Mouse (Mus musculus) neural tube, embryonic 12.5 days (tissue): Measurements from ENCODE around the gene Masp2. TPM values are rescaled to one million over a fixed set of nuclear protein-coding genes. Genes with fewer than 3 reads are reported as not detected.

Experiments used
- ATAC-seq: fragments of 200-750 bp; cut with Nextera tagmentation; 2 replicates; pipeline ENCODE4 v1.8.0; 2017; ENCODE audit warnings: low read depth, mild to moderate bottlenecking, moderate TSS enrichment, moderate library complexity; ENCODE audit not compliant: low FRiP score
- H3K27ac ChIP-seq: fragments of 300-500 bp; sonication (generic); 2 replicates; pipeline ENCODE4 v1.5.1; 2016
- H3K27me3 ChIP-seq: fragments of 300-500 bp; sonication (generic); replicated peaks from 2 replicates; pipeline ENCODE4 v1.6.1; 2016; ENCODE audit warnings: mild to moderate bottlenecking
- H3K36me3 ChIP-seq: fragments of 300-500 bp; sonication (generic); 2 replicates; pipeline ENCODE4 v1.6.1; 2016; ENCODE audit warnings: mild to moderate bottlenecking
- H3K4me1 ChIP-seq: fragments of 300-500 bp; sonication (generic); 2 replicates; pipeline ENCODE4 v1.6.1; 2016
- H3K4me2 ChIP-seq: fragments of 300-500 bp; sonication (generic); replicated peaks from 2 replicates; pipeline ENCODE4 v1.6.1; 2016; ENCODE audit warnings: mild to moderate bottlenecking
- H3K4me3 ChIP-seq: fragments of 300-500 bp; sonication (generic); 2 replicates; pipeline ENCODE4 v1.5.1; 2016
- H3K9ac ChIP-seq: fragments of 300-500 bp; sonication (generic); 2 replicates; pipeline ENCODE4 v1.6.1; 2016; ENCODE audit warnings: mild to moderate bottlenecking
- H3K9me3 ChIP-seq: fragments of 300-500 bp; sonication (generic); 2 replicates; pipeline ENCODE4 v1.6.1; 2016; ENCODE audit warnings: mild to moderate bottlenecking
- WGBS: fragments of 180-500 bp; shearing (Covaris S2); methylation state at CpG from one replicate; pipeline ENCODE4 v1.1.7; 2016; 5-methylcytosine and 5-hydroxymethylcytosine counted together
- polyA plus RNA-seq: library from polyadenylated mRNA; unstranded; fragments of >200 nt; fragmentation: Nextera tagmentation; extraction: Ambion mirVana; gene quantifications from 2 replicates; pipeline ENCODE4 v1.2.1, GENCODE M21; 2016

The Masp2 gene
- 0.27 and 0.38 TPM in 2 replicates for polyA plus RNA-seq

GRCm38 (mm10) chr4:148602357-148603120, at the start of gene Masp2:
Gene Masp2 (plus strand): TSS chr4:148602554.
- no peaks in the 10 kb centered on the region for H3K4me1 ChIP-seq
- H3K9ac ChIP-seq: no peak within 1 kb of the TSS
- no peaks in the 10 kb centered on the region for H3K9me3 ChIP-seq
- H3K27ac ChIP-seq: no peak within 1 kb of the TSS
- 92% methylated on average over 14 of the region's 14 CpGs for WGBS
- no peaks in the 10 kb centered on the region for H3K27me3 ChIP-seq
- H3K4me3 ChIP-seq: no peak within 1 kb of the TSS
- H3K36me3 ChIP-seq: peaks cover 12% of the 10 kb centered on the region
- no peak within 1 kb of the TSS for H3K4me2 ChIP-seq
- ATAC-seq: no peak

- peak overlapping the region; percentile 68 for H3K4me2 ChIP-seq
- peaks cover 69% of the 10 kb centered on the region for H3K36me3 ChIP-seq
- no peak overlapping the region for H3K27ac ChIP-seq
- H3K27me3 ChIP-seq: no peaks in the 10 kb centered on the region
- peak; percentile 39; the same call in 1 of the 2 replicates for ATAC-seq
- H3K4me1 ChIP-seq: peaks cover 3% of the 10 kb centered on the region; the same call in 1 of the 2 replicates
- peak overlapping the region; percentile 91 for H3K9ac ChIP-seq
- H3K4me3 ChIP-seq: peak overlapping the region; percentile 76
- H3K9me3 ChIP-seq: no peaks in the 10 kb centered on the region
- WGBS: 34% methylated on average over 6 of the region's 6 CpGs
Observed at GRCm38 (mm10) chr4:148557766-148558165, 44.6 kb upstream of the Masp2 start.

- Histone ChIP-seq H3K36me3 (peaks cover 69% of the 10 kb centered on the region), H3K4me1 (peaks cover 3% of the 10 kb centered on the region; the same call in 1 of the 2 replicates), H3K9me3 (no peaks in the 10 kb centered on the region), H3K27me3 (no peaks in the 10 kb centered on the region), H3K4me3 (peak within 1 kb of the TSS; percentile 76), H3K9ac (peak within 1 kb of the TSS; percentile 91), H3K4me2 (peak within 1 kb of the TSS; percentile 68), H3K27ac (peak within 1 kb of the TSS; percentile 83)
- WGBS: under 1% methylated on average over 63 of the region's 63 CpGs
- peak; percentile 92 for ATAC-seq
Observed at GRCm38 (mm10) chr4:148558297-148559000, 43.9 kb upstream of the Masp2 start, which contains the start of gene Exosc10. Gene Exosc10 (plus strand): TSS chr4:148558429.

- peaks cover 77% of the 10 kb centered on the region for H3K36me3 ChIP-seq
- no peaks in the 10 kb centered on the region for H3K9me3 ChIP-seq
- peaks cover 3% of the 10 kb centered on the region; the same call in 1 of the 2 replicates for H3K4me1 ChIP-seq
- no peak overlapping the region for H3K9ac ChIP-seq
- ATAC-seq: no peak
- 96% methylated on average over 17 of the region's 17 CpGs for WGBS
- no peaks in the 10 kb centered on the region for H3K27me3 ChIP-seq
- H3K4me2 ChIP-seq: no peak overlapping the region
- H3K27ac ChIP-seq: no peak overlapping the region
- no peak overlapping the region for H3K4me3 ChIP-seq
Observed at GRCm38 (mm10) chr4:148562676-148563075, 39.7 kb upstream of the Masp2 start.

GRCm38 (mm10) chr4:148563595-148563994, 38.8 kb upstream of the Masp2 start:
- no peaks in the 10 kb centered on the region for H3K9me3 ChIP-seq
- H3K36me3 ChIP-seq: peaks cover 86% of the 10 kb centered on the region
- no peak overlapping the region for H3K27ac ChIP-seq
- WGBS: 95% methylated on average over 12 of the region's 12 CpGs
- no peak overlapping the region for H3K4me2 ChIP-seq
- no peaks in the 10 kb centered on the region for H3K27me3 ChIP-seq
- H3K9ac ChIP-seq: no peak overlapping the region
- H3K4me1 ChIP-seq: peaks cover 3% of the 10 kb centered on the region; the same call in 1 of the 2 replicates
- no peak overlapping the region for H3K4me3 ChIP-seq
- ATAC-seq: no peak

GRCm38 (mm10) chr4:148570138-148570537, 32.2 kb upstream of the Masp2 start:
- WGBS: 91% methylated on average over 10 of the region's 10 CpGs
- Histone ChIP-seq H3K4me3 (no peak overlapping the region), H3K4me2 (no peak overlapping the region), H3K36me3 (peaks cover 97% of the 10 kb centered on the region), H3K9me3 (no peaks in the 10 kb centered on the region), H3K9ac (no peak overlapping the region), H3K4me1 (no peaks in the 10 kb centered on the region), H3K27me3 (no peaks in the 10 kb centered on the region), H3K27ac (no peak overlapping the region)
- ATAC-seq: no peak

GRCm38 (mm10) chr4:148570693-148571295, 31.6 kb upstream of the Masp2 start:
- Histone ChIP-seq H3K4me1 (no peaks in the 10 kb centered on the region), H3K36me3 (peaks cover 97% of the 10 kb centered on the region), H3K27ac (no peak overlapping the region), H3K9ac (no peak overlapping the region), H3K4me3 (no peak overlapping the region), H3K27me3 (no peaks in the 10 kb centered on the region), H3K9me3 (no peaks in the 10 kb centered on the region), H3K4me2 (no peak overlapping the region)
- WGBS: 96% methylated on average over 9 of the region's 9 CpGs
- ATAC-seq: no peak

- H3K4me3 ChIP-seq: no peak overlapping the region
- H3K27me3 ChIP-seq: no peaks in the 10 kb centered on the region
- no peak overlapping the region for H3K9ac ChIP-seq
- no peak overlapping the region for H3K27ac ChIP-seq
- H3K9me3 ChIP-seq: no peaks in the 10 kb centered on the region
- no peak for ATAC-seq
- no peaks in the 10 kb centered on the region for H3K4me1 ChIP-seq
- H3K4me2 ChIP-seq: no peak overlapping the region
- 95% methylated on average over 7 of the region's 7 CpGs for WGBS
- H3K36me3 ChIP-seq: peaks cover 97% of the 10 kb centered on the region
Observed at GRCm38 (mm10) chr4:148573222-148573621, 29.1 kb upstream of the Masp2 start.

GRCm38 (mm10) chr4:148580765-148581164, 21.6 kb upstream of the Masp2 start:
- Histone ChIP-seq H3K27me3 (no peaks in the 10 kb centered on the region), H3K4me1 (no peaks in the 10 kb centered on the region), H3K9me3 (no peaks in the 10 kb centered on the region), H3K4me3 (no peak overlapping the region), H3K4me2 (no peak overlapping the region), H3K27ac (no peak overlapping the region), H3K9ac (no peak overlapping the region), H3K36me3 (peaks cover 78% of the 10 kb centered on the region)
- 92% methylated on average over 9 of the region's 9 CpGs for WGBS
- ATAC-seq: no peak

- H3K4me3 ChIP-seq: no peak overlapping the region
- H3K9me3 ChIP-seq: no peaks in the 10 kb centered on the region
- 93% methylated on average over 5 of the region's 5 CpGs for WGBS
- H3K4me1 ChIP-seq: no peaks in the 10 kb centered on the region
- no peak overlapping the region for H3K4me2 ChIP-seq
- no peak overlapping the region for H3K9ac ChIP-seq
- no peaks in the 10 kb centered on the region for H3K27me3 ChIP-seq
- no peak for ATAC-seq
- peaks cover 72% of the 10 kb centered on the region for H3K36me3 ChIP-seq
- no peak overlapping the region for H3K27ac ChIP-seq
Observed at GRCm38 (mm10) chr4:148581422-148581821, 20.9 kb upstream of the Masp2 start.

GRCm38 (mm10) chr4:148583257-148583656, 19.1 kb upstream of the Masp2 start:
- no peak overlapping the region for H3K27ac ChIP-seq
- no peaks in the 10 kb centered on the region for H3K9me3 ChIP-seq
- no peak overlapping the region for H3K4me2 ChIP-seq
- H3K27me3 ChIP-seq: no peaks in the 10 kb centered on the region
- no peak overlapping the region for H3K9ac ChIP-seq
- H3K4me3 ChIP-seq: no peak overlapping the region
- no peaks in the 10 kb centered on the region for H3K4me1 ChIP-seq
- H3K36me3 ChIP-seq: peaks cover 54% of the 10 kb centered on the region
- WGBS: 85% methylated on average over 4 of the region's 4 CpGs
- no peak for ATAC-seq

- H3K9me3 ChIP-seq: no peaks in the 10 kb centered on the region
- no peak for ATAC-seq
- H3K4me1 ChIP-seq: 0 out of 2 replicates have a peak, but pooled peaks cover 4% of the 10 kb centered on the region
- peaks cover 21% of the 10 kb centered on the region for H3K36me3 ChIP-seq
- H3K27me3 ChIP-seq: no peaks in the 10 kb centered on the region
- WGBS: 87% methylated on average over 9 of the region's 9 CpGs
- H3K27ac ChIP-seq: no peak overlapping the region
- H3K9ac ChIP-seq: no peak overlapping the region
- no peak overlapping the region for H3K4me2 ChIP-seq
- H3K4me3 ChIP-seq: no peak overlapping the region
Observed at GRCm38 (mm10) chr4:148586648-148587047, 15.7 kb upstream of the Masp2 start.
